Mouse (Mus musculus): ENCODE data around the gene Mvd. TPM values are rescaled to one million over a fixed set of nuclear protein-coding genes. Genes with fewer than 3 reads are reported as not detected.

Mvd gene
- polyA plus RNA-seq, 1 experiment from 2014 or later = 27.1 TPM

DNA sequence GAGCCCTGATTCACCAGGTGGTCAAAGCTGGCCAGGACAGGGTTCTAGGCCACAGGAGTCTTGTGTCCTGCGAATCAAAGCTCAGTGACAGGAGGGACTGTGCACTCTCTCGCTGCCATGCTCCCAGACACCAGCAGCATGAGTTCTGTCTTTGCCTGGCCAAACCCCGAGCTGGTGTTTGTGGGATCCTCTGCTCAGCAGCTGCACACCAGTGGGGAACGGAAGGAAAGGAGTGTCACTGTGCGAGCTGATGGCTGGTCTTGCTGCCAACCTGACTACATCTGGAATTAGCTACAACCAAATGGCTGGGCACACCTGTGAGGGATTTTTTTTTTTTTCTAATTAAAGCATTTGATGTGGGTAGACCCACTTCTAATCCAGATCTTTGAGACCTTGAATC lies 27.5 kb upstream of the Mvd start:
- H3K4me2 ChIP-seq (ENCODE audit: low read depth, low read length) = no peak overlapping the region
- no peaks in the 10 kb centered on the region for H3K27me3 ChIP-seq (replicated peaks; ENCODE audit: control insufficient read depth, insufficient read depth, low read length)
- WGBS = 83% methylated on average over 5 of the region's 5 CpGs
- ATAC-seq (ENCODE audit: low read depth) (no peak), DNase-seq (ENCODE audit: low spot score) (no peak)
- H3K4me1 ChIP-seq (ENCODE audit: control insufficient read depth, insufficient read depth, low read length) = peaks cover 6% of the 10 kb centered on the region
- H3K9me3 ChIP-seq (ENCODE audit: control insufficient read depth, low read length) = no peaks in the 10 kb centered on the region
- peaks cover 43% of the 10 kb centered on the region for H3K36me3 ChIP-seq (ENCODE audit: control insufficient read depth, insufficient read depth, low read length)
- no peak overlapping the region for H3K27ac ChIP-seq (replicated peaks; ENCODE audit: low read depth, low read length)
- no peak overlapping the region for H3K9ac ChIP-seq (ENCODE audit: low read depth, low read length)
- H3K4me3 ChIP-seq (ENCODE audit: low read depth, low read length) = no peak overlapping the region

DNA sequence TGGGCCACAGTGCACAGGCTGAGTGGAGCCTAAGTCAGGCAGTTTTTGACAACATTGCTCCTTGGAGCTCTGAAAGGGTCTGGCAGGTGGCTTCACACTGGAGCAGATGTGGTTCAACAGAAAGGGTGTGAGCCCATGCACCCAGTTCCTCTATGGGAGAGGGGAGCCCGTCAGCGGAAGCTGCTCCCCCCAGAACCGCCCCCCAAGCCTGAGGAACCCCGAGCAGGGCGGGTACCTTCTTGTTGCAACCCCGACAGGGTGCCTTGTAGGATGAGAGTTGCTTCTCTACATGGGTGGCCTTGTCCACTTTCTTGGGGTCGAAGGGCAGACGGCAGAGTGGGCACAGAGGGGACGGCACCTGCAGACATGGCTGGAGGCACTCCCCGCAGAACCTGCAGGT lies 26.7 kb upstream of the Mvd start:
- Histone ChIP-seq H3K36me3 (ENCODE audit: control insufficient read depth, insufficient read depth, low read length) (peaks cover 50% of the 10 kb centered on the region), H3K9me3 (ENCODE audit: control insufficient read depth, low read length) (no peaks in the 10 kb centered on the region), H3K27ac (replicated peaks; ENCODE audit: low read depth, low read length) (no peak overlapping the region), H3K27me3 (replicated peaks; ENCODE audit: control insufficient read depth, insufficient read depth, low read length) (no peaks in the 10 kb centered on the region), H3K9ac (ENCODE audit: low read depth, low read length) (no peak overlapping the region), H3K4me3 (ENCODE audit: low read depth, low read length) (no peak overlapping the region), H3K4me2 (ENCODE audit: low read depth, low read length) (no peak overlapping the region), H3K4me1 (ENCODE audit: control insufficient read depth, insufficient read depth, low read length) (peaks cover 5% of the 10 kb centered on the region)
- 90% methylated on average over 10 of the region's 10 CpGs for WGBS
- ATAC-seq (ENCODE audit: low read depth) = no peak
- DNase-seq (ENCODE audit: low spot score) = no peak

DNA sequence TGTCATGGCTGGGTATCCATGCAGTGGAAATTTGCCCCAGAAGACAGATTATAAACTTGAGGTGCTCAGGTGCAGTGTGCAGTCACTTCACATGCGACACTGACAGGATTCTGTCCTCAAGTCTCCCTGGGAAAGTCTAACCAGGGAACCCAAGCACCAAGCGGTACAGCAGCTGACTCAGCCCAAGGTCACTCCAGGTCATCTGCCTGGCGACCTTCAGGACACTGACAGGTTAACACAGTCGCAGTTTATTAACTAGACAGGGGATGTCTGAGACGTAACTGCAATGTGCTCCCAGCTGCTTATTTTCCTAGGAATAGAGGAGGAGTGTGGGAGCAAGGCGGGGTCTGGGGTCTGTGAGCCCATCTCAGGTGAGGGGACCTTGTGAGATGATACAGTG lies 26.2 kb upstream of the Mvd start:
- H3K27me3 ChIP-seq (replicated peaks; ENCODE audit: control insufficient read depth, insufficient read depth, low read length) = no peaks in the 10 kb centered on the region
- DNase-seq (ENCODE audit: low spot score) = no peak
- H3K9me3 ChIP-seq (ENCODE audit: control insufficient read depth, low read length) = no peaks in the 10 kb centered on the region
- H3K4me3 ChIP-seq (ENCODE audit: low read depth, low read length) = no peak overlapping the region
- H3K27ac ChIP-seq (replicated peaks; ENCODE audit: low read depth, low read length) = no peak overlapping the region
- H3K4me2 ChIP-seq (ENCODE audit: low read depth, low read length) = no peak overlapping the region
- ATAC-seq (ENCODE audit: low read depth) = no peak
- H3K36me3 ChIP-seq (ENCODE audit: control insufficient read depth, insufficient read depth, low read length) = peaks cover 50% of the 10 kb centered on the region
- WGBS = 71% methylated on average over 6 of the region's 6 CpGs
- no peaks in the 10 kb centered on the region for H3K4me1 ChIP-seq (ENCODE audit: control insufficient read depth, insufficient read depth, low read length)
- no peak overlapping the region for H3K9ac ChIP-seq (ENCODE audit: low read depth, low read length)

DNA sequence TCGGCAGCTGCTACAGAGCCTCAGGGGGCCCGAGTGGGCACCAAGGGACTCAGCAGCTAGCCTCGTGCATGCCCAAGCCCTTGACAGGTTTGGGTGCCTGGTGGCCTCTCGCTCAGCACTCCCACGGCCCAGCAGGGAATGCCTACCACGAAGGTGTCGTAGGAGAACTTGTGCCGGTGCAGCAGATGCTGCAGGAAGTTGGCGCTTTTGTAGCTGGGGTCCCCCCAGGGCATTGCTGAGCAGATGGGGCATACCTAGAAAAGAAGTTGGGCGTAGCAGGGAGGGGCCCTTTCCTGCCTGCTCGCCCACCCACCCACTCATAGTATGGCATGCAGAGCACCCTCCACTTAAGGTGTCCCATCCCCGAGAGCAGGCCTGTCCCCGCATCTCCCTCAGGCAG lies 24.6 kb upstream of the Mvd start:
- Histone ChIP-seq H3K27ac (replicated peaks; ENCODE audit: low read depth, low read length) (no peak overlapping the region), H3K4me3 (ENCODE audit: low read depth, low read length) (no peak overlapping the region), H3K27me3 (replicated peaks; ENCODE audit: control insufficient read depth, insufficient read depth, low read length) (no peaks in the 10 kb centered on the region), H3K9me3 (ENCODE audit: control insufficient read depth, low read length) (no peaks in the 10 kb centered on the region), H3K4me1 (ENCODE audit: control insufficient read depth, insufficient read depth, low read length) (no peaks in the 10 kb centered on the region; the same call in 1 of the 2 replicates), H3K9ac (ENCODE audit: low read depth, low read length) (no peak overlapping the region), H3K4me2 (ENCODE audit: low read depth, low read length) (no peak overlapping the region), H3K36me3 (ENCODE audit: control insufficient read depth, insufficient read depth, low read length) (peaks cover 39% of the 10 kb centered on the region)
- ATAC-seq (ENCODE audit: low read depth) (no peak), DNase-seq (ENCODE audit: low spot score) (no peak)
- WGBS = 94% methylated on average over 13 of the region's 13 CpGs

DNA sequence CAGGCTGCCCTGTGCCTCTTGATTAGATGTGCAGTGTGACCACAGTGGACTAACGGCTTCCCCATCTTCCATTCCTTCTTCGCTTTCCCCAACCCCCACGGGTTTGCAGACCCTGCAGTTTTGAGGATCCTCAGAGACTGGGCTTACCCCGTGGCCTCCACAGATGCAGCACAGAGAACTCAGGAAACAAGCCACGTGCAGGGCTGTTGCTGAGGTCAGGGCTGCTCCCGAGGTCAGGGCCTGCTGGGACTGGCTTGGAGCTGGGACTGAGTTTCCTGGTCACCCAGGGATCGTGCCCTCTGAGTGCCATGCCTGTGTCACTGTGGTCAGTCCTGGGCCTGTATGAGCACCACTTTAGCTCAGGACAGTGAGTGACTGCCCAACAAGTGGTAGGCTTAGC lies 21.8 kb upstream of the Mvd start:
- DNase-seq (ENCODE audit: low spot score) = no peak
- H3K4me1 ChIP-seq (ENCODE audit: control insufficient read depth, insufficient read depth, low read length) = peaks cover 5% of the 10 kb centered on the region; the same call in 1 of the 2 replicates
- WGBS = 51% methylated on average over 7 of the region's 7 CpGs
- H3K9ac ChIP-seq (ENCODE audit: low read depth, low read length) = no peak overlapping the region
- H3K36me3 ChIP-seq (ENCODE audit: control insufficient read depth, insufficient read depth, low read length) = peaks cover 33% of the 10 kb centered on the region
- H3K4me2 ChIP-seq (ENCODE audit: low read depth, low read length) = no peak overlapping the region
- peaks cover 18% of the 10 kb centered on the region for H3K27me3 ChIP-seq (replicated peaks; ENCODE audit: control insufficient read depth, insufficient read depth, low read length)
- no peak overlapping the region for H3K27ac ChIP-seq (replicated peaks; ENCODE audit: low read depth, low read length)
- no peaks in the 10 kb centered on the region for H3K9me3 ChIP-seq (ENCODE audit: control insufficient read depth, low read length)
- no peak for ATAC-seq (ENCODE audit: low read depth)
- no peak overlapping the region for H3K4me3 ChIP-seq (ENCODE audit: low read depth, low read length)

DNA sequence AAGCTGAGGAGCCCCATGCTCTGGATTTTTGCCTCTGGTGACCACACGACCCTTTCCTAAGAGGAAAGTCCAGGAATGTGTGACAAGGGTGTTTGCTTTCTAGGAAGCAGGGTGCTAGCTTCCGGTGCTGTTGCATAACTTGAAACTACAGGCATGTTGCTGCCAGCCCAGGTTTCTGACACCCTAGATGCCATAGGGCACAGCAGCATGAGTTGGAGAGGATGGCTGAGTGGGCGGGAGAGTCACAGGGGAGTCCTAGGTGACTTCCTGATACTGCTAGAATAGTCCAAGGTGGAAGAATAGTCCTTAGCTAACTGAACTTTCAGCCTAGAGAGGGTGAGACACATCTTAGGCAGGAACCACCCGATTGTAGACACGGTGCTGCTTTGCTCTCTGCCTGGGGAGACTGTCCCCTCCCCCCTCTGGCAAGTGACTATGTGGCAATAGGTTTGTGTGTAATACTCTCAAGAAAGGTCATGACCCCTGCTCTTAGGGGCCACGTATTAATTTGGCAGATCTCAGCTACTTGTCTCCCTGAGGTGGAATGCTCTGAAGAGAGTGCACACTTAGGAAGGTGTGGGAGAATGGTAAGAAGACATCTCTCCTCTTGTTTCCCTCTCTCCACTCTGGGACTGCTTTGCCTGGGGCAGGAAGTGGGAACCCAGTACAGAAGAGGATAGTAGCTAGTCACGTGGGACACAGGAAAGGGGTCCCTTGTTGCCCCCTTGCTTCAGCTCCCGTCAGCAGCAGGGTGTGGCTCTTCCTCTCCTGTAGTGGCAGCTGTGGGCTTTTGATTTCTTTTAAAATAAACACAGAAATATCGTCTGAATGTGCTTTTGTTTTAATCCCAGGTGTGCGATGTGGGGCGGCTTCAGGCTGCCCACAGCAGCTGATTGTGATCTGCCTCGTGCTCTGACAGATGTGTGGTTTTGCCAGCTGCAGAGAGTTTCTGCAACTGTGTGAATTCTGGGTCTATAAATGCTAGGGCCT lies 20.7 kb upstream of the Mvd start:
- Histone ChIP-seq H3K9ac (ENCODE audit: low read depth, low read length) (no peak overlapping the region), H3K36me3 (ENCODE audit: control insufficient read depth, insufficient read depth, low read length) (peaks cover 32% of the 10 kb centered on the region), H3K4me2 (ENCODE audit: low read depth, low read length) (no peak overlapping the region), H3K27ac (replicated peaks; ENCODE audit: low read depth, low read length) (no peak overlapping the region), H3K27me3 (replicated peaks; ENCODE audit: control insufficient read depth, insufficient read depth, low read length) (peaks cover 26% of the 10 kb centered on the region), H3K4me1 (ENCODE audit: control insufficient read depth, insufficient read depth, low read length) (peaks cover 5% of the 10 kb centered on the region; the same call in 1 of the 2 replicates), H3K9me3 (ENCODE audit: control insufficient read depth, low read length) (no peaks in the 10 kb centered on the region), H3K4me3 (ENCODE audit: low read depth, low read length) (no peak overlapping the region)
- ATAC-seq (ENCODE audit: low read depth) = no peak
- 36% methylated on average over 12 of the region's 12 CpGs for WGBS
- DNase-seq (ENCODE audit: low spot score) = no peak

DNA sequence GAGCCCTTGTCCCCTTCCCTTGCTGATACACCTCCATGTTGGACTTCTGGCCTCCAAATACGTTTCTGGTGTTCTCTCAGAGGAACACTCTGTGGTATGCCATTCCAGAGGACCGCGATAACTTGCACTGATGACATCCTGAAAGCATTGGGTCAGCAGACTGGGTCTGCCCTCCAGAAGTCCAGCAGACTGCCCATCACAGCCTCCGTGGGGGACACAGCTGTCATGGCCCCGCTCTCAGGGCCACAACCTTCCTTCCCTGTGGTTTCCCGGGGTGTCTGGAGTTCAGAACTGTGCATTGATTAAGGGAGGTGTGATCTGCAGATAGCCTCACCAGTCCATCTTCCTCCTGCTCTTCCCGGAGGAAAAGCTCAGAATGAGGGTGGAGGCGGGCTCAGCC lies 19.3 kb upstream of the Mvd start:
- Histone ChIP-seq H3K4me1 (ENCODE audit: control insufficient read depth, insufficient read depth, low read length) (peaks cover 5% of the 10 kb centered on the region; the same call in 1 of the 2 replicates), H3K36me3 (ENCODE audit: control insufficient read depth, insufficient read depth, low read length) (peaks cover 21% of the 10 kb centered on the region), H3K4me3 (ENCODE audit: low read depth, low read length) (no peak overlapping the region), H3K27me3 (replicated peaks; ENCODE audit: control insufficient read depth, insufficient read depth, low read length) (peaks cover 26% of the 10 kb centered on the region), H3K4me2 (ENCODE audit: low read depth, low read length) (no peak overlapping the region), H3K9me3 (ENCODE audit: control insufficient read depth, low read length) (no peaks in the 10 kb centered on the region), H3K9ac (ENCODE audit: low read depth, low read length) (no peak overlapping the region), H3K27ac (replicated peaks; ENCODE audit: low read depth, low read length) (no peak overlapping the region)
- WGBS = 65% methylated on average over 8 of the region's 8 CpGs
- no peak for ATAC-seq (ENCODE audit: low read depth)
- no peak for DNase-seq (ENCODE audit: low spot score)

DNA sequence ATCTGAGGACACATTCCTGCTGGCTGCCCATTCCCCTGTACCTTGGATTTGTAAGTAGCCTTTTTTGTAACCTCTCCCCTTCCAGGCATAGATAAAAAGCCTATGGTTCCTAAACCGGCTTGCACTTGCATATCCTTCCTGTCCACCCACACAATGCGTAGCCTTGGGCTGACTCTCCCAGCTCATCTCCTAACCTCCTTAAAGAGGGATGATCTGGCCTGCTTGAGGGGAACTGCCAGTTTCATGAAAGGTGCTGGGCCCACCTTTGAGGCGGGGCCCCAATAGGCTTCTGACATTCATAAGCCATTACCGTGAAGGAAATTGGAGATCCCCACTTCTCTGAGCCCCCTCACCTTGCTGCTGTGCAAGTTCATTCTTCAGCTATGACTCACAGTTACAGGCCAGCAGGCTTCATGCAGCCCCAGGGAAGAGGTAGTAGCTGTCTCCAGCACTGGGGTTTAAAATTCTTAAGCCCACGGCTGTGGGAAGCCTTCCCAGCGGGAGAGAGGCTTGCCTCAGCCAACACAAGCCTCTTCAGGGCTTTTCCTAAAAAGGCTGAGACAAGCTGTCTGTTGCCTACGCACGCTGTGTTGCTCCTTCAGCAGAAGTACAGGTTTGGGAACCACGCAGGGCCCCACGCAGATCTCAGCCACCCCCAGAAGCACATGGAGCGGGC lies 18.4 kb upstream of the Mvd start:
- Histone ChIP-seq H3K27ac (replicated peaks; ENCODE audit: low read depth, low read length) (no peak overlapping the region), H3K4me3 (ENCODE audit: low read depth, low read length) (no peak overlapping the region), H3K27me3 (replicated peaks; ENCODE audit: control insufficient read depth, insufficient read depth, low read length) (peaks cover 26% of the 10 kb centered on the region), H3K9me3 (ENCODE audit: control insufficient read depth, low read length) (no peaks in the 10 kb centered on the region), H3K4me2 (ENCODE audit: low read depth, low read length) (no peak overlapping the region), H3K36me3 (ENCODE audit: control insufficient read depth, insufficient read depth, low read length) (peaks cover 12% of the 10 kb centered on the region), H3K9ac (ENCODE audit: low read depth, low read length) (no peak overlapping the region), H3K4me1 (ENCODE audit: control insufficient read depth, insufficient read depth, low read length) (peaks cover 5% of the 10 kb centered on the region; the same call in 1 of the 2 replicates)
- 46% methylated on average over 11 of the region's 11 CpGs for WGBS
- ATAC-seq (ENCODE audit: low read depth) = 0 out of 2 replicates have a peak, but pooled peaks have one; percentile 13
- peak; percentile 61 for DNase-seq (ENCODE audit: low spot score)

Measured in embryonic facial prominence, embryonic 14.5 days (tissue).